Mouse (Mus musculus) adipose tissue, adult 10 weeks (tissue): ENCODE results near the gene Gja10. TPM values are rescaled to one million over a fixed set of nuclear protein-coding genes. Genes with fewer than 3 reads are reported as not detected.

Experiments
- polyA plus RNA-seq: library from polyadenylated mRNA; stranded (reverse); fragments of 350-450 nt; fragmentation: Illumina TruSeq; extraction: RNeasy Lipid Tissue Mini Kit (QIAGEN cat#74804); gene quantifications from one replicate; pipeline ENCODE4 v1.2.3, GENCODE M21; 2014; ENCODE audit warnings: low read depth, low replicate concordance

The Gja10 gene
- polyA plus RNA-seq: not detected

GRCm38 (mm10) chr4:32602660-32603059 is at the start of gene Gja10:
Gja10 (minus strand) TSS chr4:32602760.

GRCm38 (mm10) chr4:32615034-32615881 is 12.7 kb upstream of the Gja10 start, which contains the start of gene Casp8ap2:
Casp8ap2 (plus strand) TSS chr4:32615451.

Other genes with a start within 250 kb of the Gja10 start
- 4.6 TPM for gene Casp8ap2, start 12.7 kb upstream of the Gja10 start, polyA plus RNA-seq
- gene Mdn1, start 54.4 kb upstream of the Gja10 start, polyA plus RNA-seq: 9.6 TPM
- 95.4 TPM for gene Lyrm2, start 197.5 kb upstream of the Gja10 start, polyA plus RNA-seq